Mouse (Mus musculus): Measurements from ENCODE around the gene Rsad1. TPM values are rescaled to one million over a fixed set of nuclear protein-coding genes. Genes with fewer than 3 reads are reported as not detected.

Gene Rsad1
- polyA plus RNA-seq, 1 experiment from 2014 or later = 6.7 TPM

GRCm38 (mm10) chr11:94542400-94542799 is 6.7 kb downstream of the Rsad1 start:
- Histone ChIP-seq H3K9ac (replicated peaks; ENCODE audit: low read depth, low read length) (no peak overlapping the region), H3K27ac (ENCODE audit: low read length) (no peak overlapping the region), H3K4me3 (replicated peaks; ENCODE audit: low read length) (no peak overlapping the region), H3K4me1 (replicated peaks; ENCODE audit: control insufficient read depth, insufficient read depth, low read length) (peaks cover 5% of the 10 kb centered on the region), H3K9me3 (ENCODE audit: control insufficient read depth, low read length) (no peaks in the 10 kb centered on the region), H3K27me3 (replicated peaks; ENCODE audit: control insufficient read depth, insufficient read depth, low read length) (no peaks in the 10 kb centered on the region), H3K36me3 (ENCODE audit: control insufficient read depth, insufficient read depth) (0 out of 2 replicates have a peak, but pooled peaks cover 3% of the 10 kb centered on the region), H3K4me2 (ENCODE audit: low read length) (no peak overlapping the region)
- WGBS = 81% methylated on average over 4 of the region's 4 CpGs
- no peak for ATAC-seq

GRCm38 (mm10) chr11:94539761-94540160 is 9.3 kb downstream of the Rsad1 start:
- no peak overlapping the region for H3K27ac ChIP-seq (ENCODE audit: low read length)
- H3K4me3 ChIP-seq (replicated peaks; ENCODE audit: low read length) = no peak overlapping the region
- H3K9me3 ChIP-seq (ENCODE audit: control insufficient read depth, low read length) = no peaks in the 10 kb centered on the region
- WGBS = 81% methylated on average over 7 of the region's 7 CpGs
- no peak for ATAC-seq
- H3K4me1 ChIP-seq (replicated peaks; ENCODE audit: control insufficient read depth, insufficient read depth, low read length) = peaks cover 5% of the 10 kb centered on the region
- H3K27me3 ChIP-seq (replicated peaks; ENCODE audit: control insufficient read depth, insufficient read depth, low read length) = no peaks in the 10 kb centered on the region
- H3K36me3 ChIP-seq (ENCODE audit: control insufficient read depth, insufficient read depth) = 0 out of 2 replicates have a peak, but pooled peaks cover 3% of the 10 kb centered on the region
- H3K9ac ChIP-seq (replicated peaks; ENCODE audit: low read depth, low read length) = no peak overlapping the region
- no peak overlapping the region for H3K4me2 ChIP-seq (ENCODE audit: low read length)

GRCm38 (mm10) chr11:94538733-94539292 is 10.2 kb downstream of the Rsad1 start:
- Histone ChIP-seq H3K4me2 (ENCODE audit: low read length) (no peak overlapping the region), H3K9ac (replicated peaks; ENCODE audit: low read depth, low read length) (no peak overlapping the region), H3K4me3 (replicated peaks; ENCODE audit: low read length) (no peak overlapping the region), H3K27me3 (replicated peaks; ENCODE audit: control insufficient read depth, insufficient read depth, low read length) (no peaks in the 10 kb centered on the region), H3K4me1 (replicated peaks; ENCODE audit: control insufficient read depth, insufficient read depth, low read length) (no peaks in the 10 kb centered on the region), H3K36me3 (ENCODE audit: control insufficient read depth, insufficient read depth) (0 out of 2 replicates have a peak, but pooled peaks cover 3% of the 10 kb centered on the region), H3K27ac (ENCODE audit: low read length) (no peak overlapping the region), H3K9me3 (ENCODE audit: control insufficient read depth, low read length) (no peaks in the 10 kb centered on the region)
- 73% methylated on average over 8 of the region's 8 CpGs for WGBS
- no peak for ATAC-seq

GRCm38 (mm10) chr11:94533171-94533570 is 15.9 kb downstream of the Rsad1 start:
- ATAC-seq = no peak
- Histone ChIP-seq H3K27me3 (replicated peaks; ENCODE audit: control insufficient read depth, insufficient read depth, low read length) (no peaks in the 10 kb centered on the region), H3K9me3 (ENCODE audit: control insufficient read depth, low read length) (no peaks in the 10 kb centered on the region), H3K9ac (replicated peaks; ENCODE audit: low read depth, low read length) (no peak overlapping the region), H3K4me3 (replicated peaks; ENCODE audit: low read length) (no peak overlapping the region), H3K4me1 (replicated peaks; ENCODE audit: control insufficient read depth, insufficient read depth, low read length) (no peaks in the 10 kb centered on the region), H3K4me2 (ENCODE audit: low read length) (no peak overlapping the region), H3K36me3 (ENCODE audit: control insufficient read depth, insufficient read depth) (no peaks in the 10 kb centered on the region), H3K27ac (ENCODE audit: low read length) (no peak overlapping the region)
- WGBS = 90% methylated on average over 8 of the region's 8 CpGs

- H3K27ac ChIP-seq (ENCODE audit: low read length) = no peak overlapping the region
- no peaks in the 10 kb centered on the region for H3K9me3 ChIP-seq (ENCODE audit: control insufficient read depth, low read length)
- no peaks in the 10 kb centered on the region for H3K4me1 ChIP-seq (replicated peaks; ENCODE audit: control insufficient read depth, insufficient read depth, low read length)
- no peaks in the 10 kb centered on the region for H3K36me3 ChIP-seq (ENCODE audit: control insufficient read depth, insufficient read depth)
- no peaks in the 10 kb centered on the region for H3K27me3 ChIP-seq (replicated peaks; ENCODE audit: control insufficient read depth, insufficient read depth, low read length)
- ATAC-seq = no peak
- H3K4me3 ChIP-seq (replicated peaks; ENCODE audit: low read length) = no peak overlapping the region
- WGBS = 32% methylated on average over 3 of the region's 3 CpGs
- no peak overlapping the region for H3K9ac ChIP-seq (replicated peaks; ENCODE audit: low read depth, low read length)
- H3K4me2 ChIP-seq (ENCODE audit: low read length) = no peak overlapping the region
Observed at GRCm38 (mm10) chr11:94528879-94529278, 20.2 kb downstream of the Rsad1 start.

- no peaks in the 10 kb centered on the region for H3K36me3 ChIP-seq (ENCODE audit: control insufficient read depth, insufficient read depth)
- H3K9me3 ChIP-seq (ENCODE audit: control insufficient read depth, low read length) = no peaks in the 10 kb centered on the region
- no peak overlapping the region for H3K9ac ChIP-seq (replicated peaks; ENCODE audit: low read depth, low read length)
- no peak overlapping the region for H3K27ac ChIP-seq (ENCODE audit: low read length)
- no peaks in the 10 kb centered on the region for H3K27me3 ChIP-seq (replicated peaks; ENCODE audit: control insufficient read depth, insufficient read depth, low read length)
- no peak overlapping the region for H3K4me3 ChIP-seq (replicated peaks; ENCODE audit: low read length)
- peaks cover 4% of the 10 kb centered on the region; the same call in 1 of the 2 replicates for H3K4me1 ChIP-seq (replicated peaks; ENCODE audit: control insufficient read depth, insufficient read depth, low read length)
- H3K4me2 ChIP-seq (ENCODE audit: low read length) = no peak overlapping the region
- ATAC-seq = no peak
- WGBS = 58% methylated on average over 9 of the region's 9 CpGs
Observed at GRCm38 (mm10) chr11:94526171-94526879, 22.7 kb downstream of the Rsad1 start.

- no peak within 1 kb of the TSS for H3K27ac ChIP-seq (ENCODE audit: low read length)
Observed at GRCm38 (mm10) chr11:94521219-94521843, 27.7 kb downstream of the Rsad1 start, which contains the start of gene Mycbpap. Gene Mycbpap, minus strand, starts transcription at chr11:94521742.

GRCm38 (mm10) chr11:94513452-94513851 is 35.6 kb downstream of the Rsad1 start:
- Histone ChIP-seq H3K4me3 (replicated peaks; ENCODE audit: low read length) (no peak overlapping the region), H3K4me2 (ENCODE audit: low read length) (no peak overlapping the region), H3K9ac (replicated peaks; ENCODE audit: low read depth, low read length) (no peak overlapping the region), H3K36me3 (ENCODE audit: control insufficient read depth, insufficient read depth) (no peaks in the 10 kb centered on the region), H3K4me1 (replicated peaks; ENCODE audit: control insufficient read depth, insufficient read depth, low read length) (no peaks in the 10 kb centered on the region), H3K27ac (ENCODE audit: low read length) (no peak overlapping the region), H3K27me3 (replicated peaks; ENCODE audit: control insufficient read depth, insufficient read depth, low read length) (no peaks in the 10 kb centered on the region), H3K9me3 (ENCODE audit: control insufficient read depth, low read length) (no peaks in the 10 kb centered on the region)
- ATAC-seq = no peak
- WGBS = 69% methylated on average over 9 of the region's 9 CpGs

More at GRCm38 (mm10) chr11:94521219-94521843, 27.7 kb downstream of the Rsad1 start, which contains the start of gene Mycbpap:
- H3K27me3 ChIP-seq (replicated peaks; ENCODE audit: control insufficient read depth, insufficient read depth, low read length) = no peaks in the 10 kb centered on the region
- peak within 1 kb of the TSS; percentile 50 for H3K9ac ChIP-seq (replicated peaks; ENCODE audit: low read depth, low read length)
- under 1% methylated on average over 42 of the region's 42 CpGs for WGBS
- no peaks in the 10 kb centered on the region for H3K36me3 ChIP-seq (ENCODE audit: control insufficient read depth, insufficient read depth)
- H3K4me1 ChIP-seq (replicated peaks; ENCODE audit: control insufficient read depth, insufficient read depth, low read length) = peaks cover 8% of the 10 kb centered on the region; the same call in 1 of the 2 replicates
- ATAC-seq = peak; percentile 76
- no peaks in the 10 kb centered on the region for H3K9me3 ChIP-seq (ENCODE audit: control insufficient read depth, low read length)
- peak within 1 kb of the TSS; percentile 52 for H3K4me3 ChIP-seq (replicated peaks; ENCODE audit: low read length)
- peak within 1 kb of the TSS; percentile 80 for H3K4me2 ChIP-seq (ENCODE audit: low read length)

GRCm38 (mm10) chr11:94508976-94509375 is 40.1 kb downstream of the Rsad1 start:
- H3K9me3 ChIP-seq (ENCODE audit: control insufficient read depth, low read length) = no peaks in the 10 kb centered on the region
- H3K9ac ChIP-seq (replicated peaks; ENCODE audit: low read depth, low read length) = no peak overlapping the region
- no peaks in the 10 kb centered on the region for H3K4me1 ChIP-seq (replicated peaks; ENCODE audit: control insufficient read depth, insufficient read depth, low read length)
- WGBS = 92% methylated on average over 10 of the region's 10 CpGs
- H3K36me3 ChIP-seq (ENCODE audit: control insufficient read depth, insufficient read depth) = no peaks in the 10 kb centered on the region
- H3K27ac ChIP-seq (ENCODE audit: low read length) = no peak overlapping the region
- H3K4me2 ChIP-seq (ENCODE audit: low read length) = no peak overlapping the region
- ATAC-seq = no peak
- no peaks in the 10 kb centered on the region for H3K27me3 ChIP-seq (replicated peaks; ENCODE audit: control insufficient read depth, insufficient read depth, low read length)
- H3K4me3 ChIP-seq (replicated peaks; ENCODE audit: low read length) = no peak overlapping the region
